Mouse (Mus musculus): ENCODE measurements around the gene Krtap4-2. TPM values are rescaled to one million over a fixed set of nuclear protein-coding genes. Genes with fewer than 3 reads are reported as not detected.

Krtap4-2 gene
- polyA plus RNA-seq, 1 experiment: not detected

GRCm38 (mm10) chr11:99590981-99591380 lies 43.9 kb downstream of the Krtap4-2 start, which contains the start of gene Krtap1-3:
TSS of gene Krtap1-3 (minus strand) at chr11:99591339.
- no peak for DNase-seq (ENCODE audit: low spot score)

- no peak for DNase-seq (ENCODE audit: low spot score)
Observed at GRCm38 (mm10) chr11:99585096-99585495, 49.8 kb downstream of the Krtap4-2 start.

Other genes starting within 250 kb of the Krtap4-2 start
- gene Krt10, start 245.7 kb downstream of the Krtap4-2 start, polyA plus RNA-seq (2012; rRNA removed): 9.1 and 11.0 TPM in 2 replicates
- 0.15 and 0.18 TPM in 2 replicates for gene Krt12, start 212.8 kb downstream of the Krtap4-2 start, polyA plus RNA-seq (2012; rRNA removed)
- gene Krt20, start 196.9 kb downstream of the Krtap4-2 start, polyA plus RNA-seq (2012; rRNA removed): 48.8 and 63.6 TPM in 2 replicates
- gene Krt23, start 141.9 kb downstream of the Krtap4-2 start, polyA plus RNA-seq (2012; rRNA removed): 3.4 and 4.2 TPM in 2 replicates
- gene Krt39, start 113.7 kb downstream of the Krtap4-2 start, polyA plus RNA-seq (2012; rRNA removed): not detected in 2 replicates
- not detected in 2 replicates for gene Krt40, start 91.9 kb downstream of the Krtap4-2 start, polyA plus RNA-seq (2012; rRNA removed)
- not detected in 2 replicates for gene Krtap3-3, start 84.2 kb downstream of the Krtap4-2 start, polyA plus RNA-seq (2012; rRNA removed)
- not detected in 2 replicates for gene Krtap3-2, start 78.2 kb downstream of the Krtap4-2 start, polyA plus RNA-seq (2012; rRNA removed)
- gene Gm11939, start 75.6 kb downstream of the Krtap4-2 start, polyA plus RNA-seq (2012; rRNA removed): not detected in 2 replicates
- not detected in 2 replicates for gene Krtap3-1, start 68.5 kb downstream of the Krtap4-2 start, polyA plus RNA-seq (2012; rRNA removed)
- gene Krtap1-5, start 54.1 kb downstream of the Krtap4-2 start, polyA plus RNA-seq (2012; rRNA removed): 0.22 TPM in 1 of 2 replicates, not detected in the other
- gene Krtap1-4, start 51.4 kb downstream of the Krtap4-2 start, polyA plus RNA-seq (2012; rRNA removed): not detected in 2 replicates
- not detected in 2 replicates for gene Krtap1-3, start 43.7 kb downstream of the Krtap4-2 start, polyA plus RNA-seq (2012; rRNA removed)
- gene Krtap9-3, start 37.0 kb downstream of the Krtap4-2 start, polyA plus RNA-seq (2012; rRNA removed): not detected in 2 replicates
- gene Gm11938, start 31.8 kb downstream of the Krtap4-2 start, polyA plus RNA-seq (2012; rRNA removed): not detected in 2 replicates
- not detected in 2 replicates for gene Gm11937, start 24.9 kb downstream of the Krtap4-2 start, polyA plus RNA-seq (2012; rRNA removed)
- not detected in 2 replicates for gene Krtap2-4, start 20.2 kb downstream of the Krtap4-2 start, polyA plus RNA-seq (2012; rRNA removed)
- gene Gm11562, start 14.6 kb downstream of the Krtap4-2 start, polyA plus RNA-seq (2012; rRNA removed): 0.18 TPM in 1 of 2 replicates, not detected in the other
- gene Krtap4-1, start 6.8 kb downstream of the Krtap4-2 start, polyA plus RNA-seq (2012; rRNA removed): not detected in 2 replicates
- gene Krtap4-7, start 9.0 kb upstream of the Krtap4-2 start, polyA plus RNA-seq (2012; rRNA removed): not detected in 2 replicates
- not detected in 2 replicates for gene Gm11555, start 15.2 kb upstream of the Krtap4-2 start, polyA plus RNA-seq (2012; rRNA removed)
- gene Gm11563, start 23.9 kb upstream of the Krtap4-2 start, polyA plus RNA-seq (2012; rRNA removed): not detected in 2 replicates
- not detected in 2 replicates for gene Krtap4-6, start 30.9 kb upstream of the Krtap4-2 start, polyA plus RNA-seq (2012; rRNA removed)
- gene Gm14190, start 55.7 kb upstream of the Krtap4-2 start, polyA plus RNA-seq (2012; rRNA removed): not detected in 2 replicates
- gene Gm14180, start 99.2 kb upstream of the Krtap4-2 start, polyA plus RNA-seq (2012; rRNA removed): not detected in 2 replicates
- not detected in 2 replicates for gene Gm11595, start 137.8 kb upstream of the Krtap4-2 start, polyA plus RNA-seq (2012; rRNA removed)
- gene Krtap4-8, start 145.6 kb upstream of the Krtap4-2 start, polyA plus RNA-seq (2012; rRNA removed): not detected in 2 replicates
- gene Krtap4-9, start 150.1 kb upstream of the Krtap4-2 start, polyA plus RNA-seq (2012; rRNA removed): not detected in 2 replicates
- 0.06 TPM in 1 of 2 replicates, not detected in the other for gene Gm11596, start 158.4 kb upstream of the Krtap4-2 start, polyA plus RNA-seq (2012; rRNA removed)
- 0.08 TPM in 1 of 2 replicates, not detected in the other for gene Gm11569, start 163.8 kb upstream of the Krtap4-2 start, polyA plus RNA-seq (2012; rRNA removed)
- not detected in 2 replicates for gene Gm11554, start 169.4 kb upstream of the Krtap4-2 start, polyA plus RNA-seq (2012; rRNA removed)
- gene Krtap4-13, start 174.8 kb upstream of the Krtap4-2 start, polyA plus RNA-seq (2012; rRNA removed): 0.18 and 0.24 TPM in 2 replicates
- gene Gm11564, start 180.6 kb upstream of the Krtap4-2 start, polyA plus RNA-seq (2012; rRNA removed): not detected in 2 replicates
- not detected in 2 replicates for gene 2300003K06Rik, start 203.0 kb upstream of the Krtap4-2 start, polyA plus RNA-seq (2012; rRNA removed)
- gene Krtap4-16, start 216.5 kb upstream of the Krtap4-2 start, polyA plus RNA-seq (2012; rRNA removed): 0.07 and 0.08 TPM in 2 replicates
- not detected in 2 replicates for gene Gm11568, start 222.8 kb upstream of the Krtap4-2 start, polyA plus RNA-seq (2012; rRNA removed)
- gene Gm11559, start 229.4 kb upstream of the Krtap4-2 start, polyA plus RNA-seq (2012; rRNA removed): not detected in 2 replicates
- not detected in 2 replicates for gene Krtap9-1, start 238.3 kb upstream of the Krtap4-2 start, polyA plus RNA-seq (2012; rRNA removed)
- not detected in 2 replicates for gene Gm11567, start 244.1 kb upstream of the Krtap4-2 start, polyA plus RNA-seq (2012; rRNA removed)

Measured in urinary bladder, adult 2 months (tissue).